Mouse (Mus musculus): ENCODE results near the gene Cntn6. TPM values are rescaled to one million over a fixed set of nuclear protein-coding genes. Genes with fewer than 3 reads are reported as not detected.

Gene Cntn6
- not detected for polyA plus RNA-seq (2017; shearing (Covaris generic))

DNA sequence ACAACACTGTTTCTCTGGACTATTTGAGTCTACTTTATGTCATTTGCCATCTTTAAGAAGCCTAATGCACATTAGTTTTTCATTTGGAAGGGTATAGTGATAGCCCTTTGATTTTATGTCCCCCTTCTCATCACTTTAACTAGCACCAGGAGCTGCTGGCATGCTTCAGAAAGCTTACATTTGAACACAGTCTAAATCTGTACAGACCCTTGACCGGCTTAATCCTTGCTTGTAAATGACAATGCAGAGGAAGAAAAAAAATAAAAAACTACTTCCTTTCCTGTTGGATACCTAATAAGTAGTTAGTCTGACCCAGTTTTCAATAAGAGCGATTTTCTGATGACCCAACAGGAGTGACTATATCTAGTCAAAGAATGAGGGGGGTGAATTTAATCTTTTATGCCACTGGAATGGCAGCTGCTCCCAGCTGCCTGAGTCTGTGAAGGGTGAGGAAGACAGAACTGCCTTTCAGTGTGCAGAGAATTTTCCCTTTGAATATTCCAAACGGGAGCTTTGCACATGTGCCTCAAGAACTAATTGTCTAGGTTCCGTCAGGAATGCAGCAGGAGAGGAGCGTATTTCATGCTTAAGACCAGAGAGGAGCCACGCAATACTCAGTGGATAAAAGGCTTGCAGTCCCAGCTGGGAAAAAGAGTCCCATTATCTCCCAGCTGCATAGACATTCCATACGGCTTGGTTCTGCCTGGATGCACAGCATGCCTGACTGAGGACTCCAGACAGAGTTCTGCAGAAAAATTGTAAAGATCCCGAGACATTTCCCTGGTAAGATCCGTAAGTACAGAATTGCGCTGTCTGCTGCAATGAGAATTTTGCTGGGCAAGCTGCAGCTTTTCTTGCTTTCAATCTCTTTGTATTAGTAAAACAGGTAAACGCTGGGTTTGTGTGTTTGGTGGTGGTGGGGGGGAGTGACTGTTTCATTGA lies at the start of gene Cntn6:
Gene Cntn6, plus strand, starts transcription at position 301 of the 942 bp plus-strand sequence.

Measured in CD4-positive, CD25-positive, alpha-beta regulatory T cell (primary cell).